In genomic region chr17:24478663-24479380, GRCm38 (mm10) we compare ENCODE assay signal across 8 mouse cellular contexts. TPM values are rescaled to one million over a fixed set of nuclear protein-coding genes. Genes with fewer than 3 reads are reported as not detected.
DNase-seq lines count a peak whose midpoint lies in the region; ATAC-seq and TF ChIP-seq lines count a peak whose summit lies in the region.

TSS of gene Mlst8 (minus strand) at chr17:24479078.

- H3K4me3 ChIP-seq in hindbrain, embryonic 14.5 days (replicated peaks; ENCODE audit: low read length) = peak within 1 kb of the TSS; percentile 76

- in situ Hi-C loops in Patski (cut with MboI; ENCODE audit: low pct_unique_long_range_greater_than_20kb) = no loop called here

- peak within 1 kb of the TSS; percentile 65 for H3K4me2 ChIP-seq in hindbrain, embryonic 14.5 days (replicated peaks)

- peak within 1 kb of the TSS; percentile 94 for H3K27ac ChIP-seq in hindbrain, embryonic 14.5 days

- peak; percentile 82 for DNase-seq in Patski (ENCODE audit: low read depth, low spot score)
- DNase-seq in cerebellum, postnatal 14 days = peak; percentile 98 to 99
- peak; percentile 97 for DNase-seq in frontal cortex, postnatal 25 days (ENCODE audit: low spot score in 2 of 2)
- peak; percentile 95 for DNase-seq in hindbrain, embryonic 14.5 days (ENCODE audit: low spot score)
- peak; percentile 98 for DNase-seq in layer of hippocampus, postnatal 36 days
- peak; percentile 98 for DNase-seq in lung, postnatal 36 days
- peak; percentile 97 for DNase-seq in retina, postnatal 1 day
- peak; percentile 93 to 97 for DNase-seq in urinary bladder, adult 18-20 months (ENCODE audit: low spot score in 2 of 2)

- TF ChIP-seq CTCF in Patski (IDR thresholded peaks at IDR 0.05) = no peak

- H3K36me3 ChIP-seq in hindbrain, embryonic 14.5 days (replicated peaks; ENCODE audit: control insufficient read depth, insufficient read depth) = peaks cover 34% of the 10 kb centered on the region

- H3K9ac ChIP-seq in hindbrain, embryonic 14.5 days = peak within 1 kb of the TSS; percentile 80

- WGBS in hindbrain, embryonic 14.5 days = under 1% methylated on average over 48 of the region's 48 CpGs

- CTCF ChIA-PET in Patski (lab: Charles Lee) = interaction anchor here (0.6 to 2.5 kb wide), 20 partner anchors 8 to 155 kb away, joined by 3 to 11 read pairs (median 4); partner anchors contain the start of genes E4f1 and Pgp

- peak; percentile 75 for ATAC-seq in Patski
- ATAC-seq in hindbrain, embryonic 14.5 days (ENCODE audit: low FRiP score) = peak; percentile 92

- no peaks in the 10 kb centered on the region for H3K9me3 ChIP-seq in hindbrain, embryonic 14.5 days (ENCODE audit: control insufficient read depth, low read length)

- no peaks in the 10 kb centered on the region for H3K27me3 ChIP-seq in Patski
- no peaks in the 10 kb centered on the region for H3K27me3 ChIP-seq in hindbrain, embryonic 14.5 days (ENCODE audit: control insufficient read depth, insufficient read depth, low read length)

- H3K4me1 ChIP-seq in hindbrain, embryonic 14.5 days (replicated peaks; ENCODE audit: control insufficient read depth, insufficient read depth, low read length) = no peaks in the 10 kb centered on the region; the same call in 1 of the 2 replicates

- POLR2A ChIA-PET in Patski (lab: Charles Lee) = interaction anchor here (0.9 to 1.7 kb wide), 3 partner anchors 23 to 59 kb away, joined by 3 to 4 read pairs (median 3); partner anchors contain the start of gene Traf7

RNA-seq across cellular contexts. Expression of gene Mlst8, which starts in this region (rescaled TPM):
- polyA plus RNA-seq in Patski (2021) = 23.1 TPM
- polyA plus RNA-seq in hindbrain, embryonic 14.5 days (2014; fragmentation: Nextera tagmentation; extraction: Ambion mirVana) = 30.2 and 31.1 TPM in 2 replicates
- total RNA-seq in layer of hippocampus, postnatal 36 days (2021) = 10 to 100 TPM; 40.7 to 45.0 TPM

Comparison
In these comparisons a context has a peak if more than half of its experiments do, and no peak if none do; other contexts are left out.
1. Peak in every context shown above with its lines: DNase-seq, ATAC-seq, H3K4me3 ChIP-seq and H3K27ac ChIP-seq.